ENCODE assay signal across 27 mouse cellular contexts in genomic region chr7:103809801-103810155, GRCm38 (mm10). TPM values are rescaled to one million over a fixed set of nuclear protein-coding genes. Genes with fewer than 3 reads are reported as not detected.
A peak's percentile ranks its signal among the peaks of the same experiment; 100 is the strongest.
DNase-seq lines count a peak whose midpoint lies in the region; ATAC-seq and TF ChIP-seq lines count a peak whose summit lies in the region.
"Had no signal": no experiment of that assay in that cellular context is flagged by ENCODE, and none has a peak within 500 bp of the region (broad histone marks: within the 10 kb centered on the region; RNA-seq: fewer than 3 reads in every experiment).

No protein-coding gene starts in this region.

- no peak for TF ChIP-seq EP300 in MEL (IDR thresholded peaks at IDR 0.05; ENCODE audit: low read depth in 1 of 2, low read length in 2 of 2)
- no peak for TF ChIP-seq EP300 in liver, embryonic 14.5 days (IDR thresholded peaks at IDR 0.05; ENCODE audit: low read depth)

- H3K79me2 ChIP-seq in MEL (ENCODE audit: control insufficient read depth, insufficient read depth, low read length, poor library complexity) = no peaks in the 10 kb centered on the region

- TF ChIP-seq CTCF in MEL (IDR thresholded peaks at IDR 0.05 in 2 of 3, conservative IDR thresholded peaks at IDR 0.05 in 1 of 3; ENCODE audit: control insufficient read depth in 1 of 3, insufficient read depth in 1 of 3, low read depth in 2 of 3, low read length in 3 of 3, poor library complexity in 1 of 3, severe bottlenecking in 1 of 3) = no peak
- TF ChIP-seq CTCF in bone marrow, adult 2 months (IDR thresholded peaks at IDR 0.05; ENCODE audit: control insufficient read depth, insufficient read depth, low read length) = no peak
- no peak for TF ChIP-seq CTCF in liver, embryonic 14.5 days (IDR thresholded peaks at IDR 0.05; ENCODE audit: low read depth)

- DNase-seq in heart, postnatal 36 days = no peak
- DNase-seq in MEL (ENCODE audit: low read depth, low spot score) (peak; percentile 55), adipocyte (ENCODE audit: low spot score) (no peak)
- no peak for DNase-seq in liver, embryonic 14.5 days (ENCODE audit: low read depth in 3 of 3, low spot score in 3 of 3)
- DNase-seq in kidney, postnatal 14 days = no peak
- no peak for DNase-seq in urinary bladder, postnatal 4 days (ENCODE audit: low spot score in 2 of 2)
- DNase-seq: adrenal gland, postnatal 10 days; cerebellum, adult 18-20 months; cerebellum, postnatal 10 days; embryo, embryonic 11 days; gastrocnemius, postnatal 10 days; heart, adult 2 months had no signal

- ATAC-seq in heart, embryonic 12.5 days (ENCODE audit: insufficient number of reproducible peaks, low FRiP score) = no peak
- no peak for ATAC-seq in liver, embryonic 14.5 days (ENCODE audit: insufficient read depth)
- ATAC-seq: forebrain, embryonic 16.5 days; hindbrain, embryonic 16.5 days; inflammation-experienced regulatory T-cells, adult 6 months had no signal

- no peaks in the 10 kb centered on the region for H3K9me3 ChIP-seq in heart, embryonic 12.5 days (replicated peaks)
- no peaks in the 10 kb centered on the region for H3K9me3 ChIP-seq in MEL (replicated peaks; ENCODE audit: insufficient read depth, low read length)
- no peaks in the 10 kb centered on the region for H3K9me3 ChIP-seq in liver, embryonic 14.5 days (ENCODE audit: control insufficient read depth, low read length)
- H3K9me3 ChIP-seq: embryonic facial prominence, embryonic 15.5 days; forebrain, embryonic 12.5 days; hindbrain, embryonic 12.5 days had no signal

- intact Hi-C loops in heart, postnatal 36 days (cut with DNase I) = loop anchor here (5.0 kb wide), 1 partner anchor 1297 kb away; no protein-coding TSS in a partner anchor

- H3K9ac ChIP-seq in heart, embryonic 12.5 days = no peak overlapping the region
- peak overlapping the region; percentile 54 for H3K9ac ChIP-seq in MEL (ENCODE audit: control insufficient read depth, low read depth, low read length, poor library complexity, severe bottlenecking)
- H3K9ac ChIP-seq in liver, embryonic 14.5 days (replicated peaks) = peak overlapping the region; percentile 36
- H3K9ac ChIP-seq: embryonic facial prominence, embryonic 15.5 days; forebrain, embryonic 12.5 days; hindbrain, embryonic 12.5 days had no signal

- WGBS in heart, embryonic 12.5 days = 45% methylated on average over 1 of the region's 1 CpGs
- 14% methylated on average over 1 of the region's 1 CpGs for WGBS in bone marrow, adult 2 months
- WGBS in liver, embryonic 14.5 days (ENCODE audit: insufficient replicate concordance) = 6% methylated on average over 1 of the region's 1 CpGs

- H3K4me2 ChIP-seq in heart, embryonic 12.5 days = peak overlapping the region; percentile 4; the same call in 1 of the 2 replicates
- H3K4me2 ChIP-seq in liver, embryonic 14.5 days (ENCODE audit: low read depth) = peak overlapping the region; percentile 50
- H3K4me2 ChIP-seq: embryonic facial prominence, embryonic 15.5 days; forebrain, embryonic 12.5 days; hindbrain, embryonic 12.5 days had no signal

- H3K27ac ChIP-seq in heart, embryonic 12.5 days (ENCODE audit: poor library complexity, severe bottlenecking) = no peak overlapping the region
- peak overlapping the region; percentile 98 for H3K27ac ChIP-seq in MEL (ENCODE audit: control insufficient read depth, low read depth, low read length)
- H3K27ac ChIP-seq in bone marrow, adult 2 months (ENCODE audit: control insufficient read depth, insufficient read depth, low read depth, low read length, poor library complexity) = peak overlapping the region; percentile 67; the same call in 1 of the 2 replicates
- H3K27ac ChIP-seq in liver, embryonic 14.5 days = peak overlapping the region; percentile 94
- H3K27ac ChIP-seq: embryonic facial prominence, embryonic 15.5 days; forebrain, embryonic 12.5 days; heart, adult 2 months; hindbrain, embryonic 12.5 days had no signal

- TF ChIP-seq POLR2A in MEL (IDR thresholded peaks at IDR 0.05; ENCODE audit: control insufficient read depth in 1 of 2, insufficient read depth in 1 of 2, low read depth in 1 of 2, low read length in 2 of 2, poor library complexity in 1 of 2) = no peak
- no peak for TF ChIP-seq POLR2A in bone marrow, adult 2 months (IDR thresholded peaks at IDR 0.05; ENCODE audit: borderline replicate concordance, control insufficient read depth, low read depth, low read length)

- no peak overlapping the region for H3K4me3 ChIP-seq in heart, embryonic 12.5 days
- 0 out of 4 replicates have a peak overlapping the region, but pooled peaks of 1 of the 2 experiments have one; percentile 5 for H3K4me3 ChIP-seq in MEL (ENCODE audit: control insufficient read depth in 1 of 2, insufficient read depth in 1 of 2, low read depth in 2 of 2, low read length in 2 of 2)
- no peak overlapping the region for H3K4me3 ChIP-seq in bone marrow, adult 2 months (replicated peaks; ENCODE audit: control insufficient read depth, low read depth, low read length)
- peak overlapping the region; percentile 17 to 32; a peak in 2 of 4 replicates for H3K4me3 ChIP-seq in liver, embryonic 14.5 days (ENCODE audit: insufficient read depth in 1 of 2, low read depth in 2 of 2, low read length in 2 of 2)
- H3K4me3 ChIP-seq: embryonic facial prominence, embryonic 15.5 days; forebrain, embryonic 12.5 days; heart, adult 2 months; hindbrain, embryonic 12.5 days had no signal

- H3K27me3 ChIP-seq in heart, embryonic 12.5 days (replicated peaks) = no peaks in the 10 kb centered on the region
- H3K27me3 ChIP-seq in MEL (ENCODE audit: control insufficient read depth in 1 of 2, insufficient read depth in 2 of 2, low read length in 2 of 2) = no peaks in the 10 kb centered on the region
- H3K27me3 ChIP-seq in liver, embryonic 14.5 days (ENCODE audit: control insufficient read depth, insufficient read depth, low read length) = no peaks in the 10 kb centered on the region
- H3K27me3 ChIP-seq: embryonic facial prominence, embryonic 15.5 days; forebrain, embryonic 12.5 days; hindbrain, embryonic 12.5 days had no signal

- H3K4me1 ChIP-seq in heart, embryonic 12.5 days (replicated peaks) = no peaks in the 10 kb centered on the region; the same call in 1 of the 2 replicates
- H3K4me1 ChIP-seq in MEL (ENCODE audit: control insufficient read depth in 1 of 2, insufficient read depth in 2 of 2, low read length in 2 of 2) = peaks cover 23 to 24% of the 10 kb centered on the region in 2 experiments
- H3K4me1 ChIP-seq in bone marrow, adult 2 months (ENCODE audit: control insufficient read depth, insufficient read depth, low read length) = no peaks in the 10 kb centered on the region; the same call in 1 of the 2 replicates
- H3K4me1 ChIP-seq in liver, embryonic 14.5 days (replicated peaks; ENCODE audit: control insufficient read depth in 2 of 2, insufficient read depth in 2 of 2, low read length in 1 of 2) = peaks cover 18 to 24% of the 10 kb centered on the region in 2 experiments
- H3K4me1 ChIP-seq: embryonic facial prominence, embryonic 15.5 days; forebrain, embryonic 12.5 days; hindbrain, embryonic 12.5 days had no signal

- no peak for TF ChIP-seq RAD21 in MEL (IDR thresholded peaks at IDR 0.05; ENCODE audit: low read depth, low read length)

- no peaks in the 10 kb centered on the region for H3K36me3 ChIP-seq in heart, embryonic 12.5 days
- H3K36me3 ChIP-seq in MEL (ENCODE audit: control insufficient read depth in 1 of 2, insufficient read depth in 2 of 2, low read length in 2 of 2) = peaks cover 0 to 29% of the 10 kb centered on the region in 2 experiments; a peak in 2 of 4 replicates
- H3K36me3 ChIP-seq in liver, embryonic 14.5 days (replicated peaks; ENCODE audit: control insufficient read depth, insufficient read depth, low read depth) = no peaks in the 10 kb centered on the region; the same call in 1 of the 2 replicates
- H3K36me3 ChIP-seq: embryonic facial prominence, embryonic 15.5 days; forebrain, embryonic 12.5 days; hindbrain, embryonic 12.5 days had no signal

RNA-seq across cellular contexts. Expression of gene Hbb-bt, which starts 4.0 kb away (rescaled TPM):
- 3,072 and 3,403 TPM in 2 replicates for polyA plus RNA-seq in heart, embryonic 12.5 days (2016; fragmentation: Nextera tagmentation; extraction: Ambion mirVana)
- total RNA-seq in heart, postnatal 36 days (2021) = 1,000 to 10,000 TPM; 1,102 to 1,464 TPM
- total RNA-seq in MEL (2012; rRNA removed) = 120 and 191 TPM in 2 replicates
- 100 to 1,000 TPM in 1 of 2 experiments, not detected in 1; 118 TPM for polyA plus RNA-seq in MEL (2012; ENCODE audit: insufficient read depth in 1 of 2, insufficient read length in 2 of 2, low read depth in 1 of 2, low replicate concordance in 2 of 2, missing spikeins in 1 of 2)
- 16,360 and 37,491 TPM in 2 replicates for polyA plus RNA-seq in bone marrow, adult 2 months (2011; ENCODE audit: insufficient read depth, insufficient read length, low replicate concordance, missing spikeins)
- 57,913 and 74,220 TPM in 2 replicates for polyA plus RNA-seq in liver, embryonic 14.5 days (2012; rRNA removed)
- polyA plus RNA-seq in liver, embryonic 14.5 days (2014; fragmentation: Nextera tagmentation; extraction: Ambion mirVana) = 62,702 and 66,320 TPM in 2 replicates
- total RNA-seq: ES-E14 had no signal

RNA-seq across cellular contexts. Expression of gene Hbb-bs, which starts 18.1 kb away (rescaled TPM):
- polyA plus RNA-seq in heart, embryonic 12.5 days (2016; fragmentation: Nextera tagmentation; extraction: Ambion mirVana) = 2,689 and 3,022 TPM in 2 replicates
- total RNA-seq in heart, postnatal 36 days (2021) = over 10,000 TPM in 1 of 2 experiments, 1,000 to 10,000 TPM in 1; 9,168 to 11,645 TPM
- 79.0 and 138 TPM in 2 replicates for total RNA-seq in MEL (2012; rRNA removed)
- polyA plus RNA-seq in MEL (2012; ENCODE audit: insufficient read depth in 1 of 2, insufficient read length in 2 of 2, low read depth in 1 of 2, low replicate concordance in 2 of 2, missing spikeins in 1 of 2) = 100 to 1,000 TPM in 1 of 2 experiments, not detected in 1; 208 TPM
- 44,806 and 110,365 TPM in 2 replicates for polyA plus RNA-seq in bone marrow, adult 2 months (2011; ENCODE audit: insufficient read depth, insufficient read length, low replicate concordance, missing spikeins)
- 195,474 and 209,901 TPM in 2 replicates for polyA plus RNA-seq in liver, embryonic 14.5 days (2012; rRNA removed)
- polyA plus RNA-seq in liver, embryonic 14.5 days (2014; fragmentation: Nextera tagmentation; extraction: Ambion mirVana) = 126,713 and 131,477 TPM in 2 replicates
- total RNA-seq: ES-E14 had no signal

RNA-seq across cellular contexts. Expression of gene Olfr67, which starts 18.2 kb away (rescaled TPM):
- not detected in 2 replicates for polyA plus RNA-seq in heart, embryonic 12.5 days (2016; fragmentation: Nextera tagmentation; extraction: Ambion mirVana)
- total RNA-seq in heart, postnatal 36 days (2021) = not detected
- total RNA-seq in MEL (2012; rRNA removed) = not detected in 2 replicates
- not detected for polyA plus RNA-seq in MEL (2012; ENCODE audit: insufficient read depth in 1 of 2, insufficient read length in 2 of 2, low read depth in 1 of 2, low replicate concordance in 2 of 2, missing spikeins in 1 of 2)
- polyA plus RNA-seq in bone marrow, adult 2 months (2011; ENCODE audit: insufficient read depth, insufficient read length, low replicate concordance, missing spikeins) = 0.25 TPM in 1 of 2 replicates, not detected in the other
- polyA plus RNA-seq in liver, embryonic 14.5 days (2012; rRNA removed) = 0.02 TPM in 1 of 2 replicates, not detected in the other
- polyA plus RNA-seq in liver, embryonic 14.5 days (2014; fragmentation: Nextera tagmentation; extraction: Ambion mirVana) = not detected in 2 replicates
- total RNA-seq: adrenal gland, postnatal 10 days; adrenal gland, postnatal 4 days; ES-E14; gastrocnemius, postnatal 10 days; gastrocnemius, postnatal 4 days; heart, adult 2 months; heart, postnatal 25 days had no signal
- polyA plus RNA-seq: embryonic facial prominence, embryonic 11.5 days; embryonic facial prominence, embryonic 15.5 days; forebrain, embryonic 12.5 days; forebrain, embryonic 16.5 days; frontal cortex, adult 2 months; heart, adult 2 months; heart, embryonic 16.5 days; hindbrain, embryonic 12.5 days; hindbrain, embryonic 16.5 days; inflammation-experienced regulatory T-cells, adult 6 months had no signal

RNA-seq across cellular contexts. Expression of gene Olfr68, which starts 30.3 kb away (rescaled TPM):
- polyA plus RNA-seq in heart, embryonic 12.5 days (2016; fragmentation: Nextera tagmentation; extraction: Ambion mirVana) = not detected in 2 replicates
- not detected for total RNA-seq in heart, postnatal 36 days (2021)
- not detected in 2 replicates for total RNA-seq in MEL (2012; rRNA removed)
- polyA plus RNA-seq in MEL (2012; ENCODE audit: insufficient read depth in 1 of 2, insufficient read length in 2 of 2, low read depth in 1 of 2, low replicate concordance in 2 of 2, missing spikeins in 1 of 2) = not detected
- polyA plus RNA-seq in bone marrow, adult 2 months (2011; ENCODE audit: insufficient read depth, insufficient read length, low replicate concordance, missing spikeins) = 0.36 TPM in 1 of 2 replicates, not detected in the other
- 0.02 and 0.10 TPM in 2 replicates for polyA plus RNA-seq in liver, embryonic 14.5 days (2012; rRNA removed)
- polyA plus RNA-seq in liver, embryonic 14.5 days (2014; fragmentation: Nextera tagmentation; extraction: Ambion mirVana) = 0.08 TPM in 1 of 2 replicates, not detected in the other
- total RNA-seq: adrenal gland, postnatal 10 days; adrenal gland, postnatal 4 days; ES-E14; gastrocnemius, postnatal 10 days; gastrocnemius, postnatal 4 days; heart, adult 2 months; heart, postnatal 25 days had no signal
- polyA plus RNA-seq: embryonic facial prominence, embryonic 11.5 days; forebrain, embryonic 12.5 days; forebrain, embryonic 16.5 days; frontal cortex, adult 2 months; heart, adult 2 months; heart, embryonic 16.5 days; hindbrain, embryonic 12.5 days; hindbrain, embryonic 16.5 days; inflammation-experienced regulatory T-cells, adult 6 months had no signal

RNA-seq across cellular contexts. Expression of gene Hbb-bh2, which starts 30.5 kb away (rescaled TPM):
- 0.50 and 0.56 TPM in 2 replicates for polyA plus RNA-seq in heart, embryonic 12.5 days (2016; fragmentation: Nextera tagmentation; extraction: Ambion mirVana)
- total RNA-seq in heart, postnatal 36 days (2021) = not detected
- not detected in 2 replicates for total RNA-seq in MEL (2012; rRNA removed)
- not detected for polyA plus RNA-seq in MEL (2012; ENCODE audit: insufficient read depth in 1 of 2, insufficient read length in 2 of 2, low read depth in 1 of 2, low replicate concordance in 2 of 2, missing spikeins in 1 of 2)
- polyA plus RNA-seq in bone marrow, adult 2 months (2011; ENCODE audit: insufficient read depth, insufficient read length, low replicate concordance, missing spikeins) = not detected in 2 replicates
- 0.19 and 0.36 TPM in 2 replicates for polyA plus RNA-seq in liver, embryonic 14.5 days (2012; rRNA removed)
- not detected in 2 replicates for polyA plus RNA-seq in liver, embryonic 14.5 days (2014; fragmentation: Nextera tagmentation; extraction: Ambion mirVana)
- total RNA-seq: adrenal gland, postnatal 10 days; adrenal gland, postnatal 4 days; ES-E14; gastrocnemius, postnatal 10 days; gastrocnemius, postnatal 4 days; heart, adult 2 months; heart, postnatal 25 days had no signal
- polyA plus RNA-seq: embryonic facial prominence, embryonic 11.5 days; embryonic facial prominence, embryonic 15.5 days; forebrain, embryonic 16.5 days; frontal cortex, adult 2 months; heart, adult 2 months; heart, embryonic 16.5 days; hindbrain, embryonic 12.5 days; hindbrain, embryonic 16.5 days; inflammation-experienced regulatory T-cells, adult 6 months had no signal

Comparison
In these comparisons a context has a peak if more than half of its experiments do, and no peak if none do; other contexts are left out.
1. H3K4me3 ChIP-seq: peak in liver, embryonic 14.5 days (2 of 2); none in heart, embryonic 12.5 days (single experiment) and bone marrow, adult 2 months (single experiment).
2. RNA of gene Hbb-bt, which starts 4.0 kb away (polyA plus RNA-seq): 57,913 to 74,220 TPM in liver, embryonic 14.5 days, 16,360 to 37,491 TPM in bone marrow, adult 2 months and 3,072 to 3,403 TPM in heart, embryonic 12.5 days; 118 TPM in MEL; every median in the first group is over 10 times any median in the second.
3. RNA of gene Hbb-bs, which starts 18.1 kb away (polyA plus RNA-seq): 126,713 to 209,901 TPM in liver, embryonic 14.5 days and 44,806 to 110,365 TPM in bone marrow, adult 2 months; 2,689 to 3,022 TPM in heart, embryonic 12.5 days and 208 TPM in MEL; every median in the first group is over 10 times any median in the second.